Mouse (Mus musculus): ENCODE results near the gene Acrbp. TPM values are rescaled to one million over a fixed set of nuclear protein-coding genes. Genes with fewer than 3 reads are reported as not detected.
"Not testable (repeated sequence)": the region's sequence is repeated elsewhere in the genome, so short reads cannot be mapped to it uniquely, and the experiment has no call there.

Acrbp gene
- 16.3 and 16.7 TPM in 2 replicates for polyA plus RNA-seq (2014; fragmentation: Nextera tagmentation; extraction: Ambion mirVana)

DNA sequence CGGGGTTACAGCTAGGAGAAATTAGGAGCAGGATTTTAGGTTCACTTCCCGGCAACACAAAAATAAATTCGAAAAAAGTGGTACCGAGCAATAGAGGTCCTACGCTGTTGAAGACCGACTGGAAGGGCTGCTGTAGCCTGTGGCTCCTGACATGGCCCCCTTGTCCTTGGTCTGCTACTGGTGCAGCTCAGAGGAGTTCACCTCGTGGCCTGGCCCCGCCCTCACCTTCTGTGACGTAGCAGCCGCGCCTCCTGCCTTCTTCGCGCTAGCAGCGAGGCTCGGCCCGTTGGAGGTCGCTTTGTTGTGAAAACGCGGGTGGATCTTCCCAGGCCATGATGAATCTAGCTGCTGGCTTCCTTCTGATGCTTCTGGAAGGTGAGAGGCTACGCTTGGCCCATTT lies at the start of gene Acrbp:
Gene Acrbp (plus strand): TSS at position 12 of the 400 bp plus-strand sequence.
- no peak for DNase-seq
- no peak within 1 kb of the TSS for H3K9ac ChIP-seq (replicated peaks; ENCODE audit: low read length)

GRCm38 (mm10) chr6:125003706-125004105 lies 45.8 kb upstream of the Acrbp start:
- peaks cover 27% of the 10 kb centered on the region for H3K27me3 ChIP-seq (ENCODE audit: control insufficient read depth, insufficient read depth, low read length)
- no peak overlapping the region for H3K27ac ChIP-seq (replicated peaks; ENCODE audit: low read depth, low read length)
- DNase-seq = no peak
- no peak for ATAC-seq (ENCODE audit: low FRiP score, low TSS enrichment)
- peaks cover 7% of the 10 kb centered on the region; the same call in 1 of the 2 replicates for H3K4me1 ChIP-seq (ENCODE audit: control insufficient read depth, insufficient read depth, low read length)
- no peak overlapping the region for H3K4me2 ChIP-seq (ENCODE audit: low read length)
- no peak overlapping the region for H3K4me3 ChIP-seq (replicated peaks; ENCODE audit: low read depth, low read length)
- H3K9me3 ChIP-seq (ENCODE audit: control insufficient read depth, low read length) = no peaks in the 10 kb centered on the region
- peaks cover 17% of the 10 kb centered on the region for H3K36me3 ChIP-seq (ENCODE audit: control insufficient read depth, insufficient read depth, low read length)
- no peak overlapping the region for H3K9ac ChIP-seq (replicated peaks; ENCODE audit: low read length)
- WGBS = 45% methylated on average over 3 of the region's 3 CpGs

More for the DNA sequence above, at the start of gene Acrbp:
- H3K4me1 ChIP-seq (ENCODE audit: control insufficient read depth, insufficient read depth, low read length) = no peaks in the 10 kb centered on the region
- ATAC-seq (ENCODE audit: low FRiP score, low TSS enrichment) = no peak
- H3K9me3 ChIP-seq (ENCODE audit: control insufficient read depth, low read length) = no peaks in the 10 kb centered on the region
- WGBS = 38% methylated on average over 20 of the region's 20 CpGs
- H3K36me3 ChIP-seq (ENCODE audit: control insufficient read depth, insufficient read depth, low read length) = peaks cover 94% of the 10 kb centered on the region
- H3K27me3 ChIP-seq (ENCODE audit: control insufficient read depth, insufficient read depth, low read length) = no peaks in the 10 kb centered on the region
- no peak within 1 kb of the TSS for H3K27ac ChIP-seq (replicated peaks; ENCODE audit: low read depth, low read length)
- no peak within 1 kb of the TSS for H3K4me2 ChIP-seq (ENCODE audit: low read length)
- no peak within 1 kb of the TSS for H3K4me3 ChIP-seq (replicated peaks; ENCODE audit: low read depth, low read length)

- Histone ChIP-seq H3K27ac (replicated peaks; ENCODE audit: low read depth, low read length) (no peak overlapping the region), H3K9me3 (ENCODE audit: control insufficient read depth, low read length) (no peaks in the 10 kb centered on the region)
These were observed 44.4 kb upstream of the Acrbp start for GRCm38 (mm10) chr6:125005086-125005485.

DNA sequence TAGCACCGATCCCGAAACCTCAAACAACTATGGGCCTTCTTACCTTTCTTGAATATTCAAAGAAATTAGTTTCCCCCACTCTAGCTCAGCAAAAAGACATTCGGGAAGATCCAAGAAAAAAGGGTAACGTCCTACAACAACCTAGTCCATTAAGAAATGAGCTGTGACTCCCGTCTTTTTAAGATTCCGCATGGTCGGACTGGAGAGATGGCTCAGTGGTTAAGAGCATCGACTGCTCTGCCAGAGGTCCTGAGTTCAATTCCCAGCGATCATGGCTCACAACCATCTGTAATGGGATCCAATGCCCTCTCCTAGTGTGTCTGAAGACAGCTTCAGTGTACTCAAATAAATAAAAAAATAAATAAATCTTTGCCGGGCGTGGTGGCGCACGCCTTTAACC lies 41.4 kb upstream of the Acrbp start:
- peaks cover 20% of the 10 kb centered on the region for H3K36me3 ChIP-seq (ENCODE audit: control insufficient read depth, insufficient read depth, low read length)
- H3K9ac ChIP-seq (replicated peaks; ENCODE audit: low read length) = peak overlapping the region; percentile 72
- H3K9me3 ChIP-seq (ENCODE audit: control insufficient read depth, low read length) = no peaks in the 10 kb centered on the region
- H3K4me1 ChIP-seq (ENCODE audit: control insufficient read depth, insufficient read depth, low read length) = peaks cover 27% of the 10 kb centered on the region
- ATAC-seq (ENCODE audit: low FRiP score, low TSS enrichment) (no peak), DNase-seq (peak; percentile 13)
- peak overlapping the region; percentile 88 for H3K27ac ChIP-seq (replicated peaks; ENCODE audit: low read depth, low read length)
- peak overlapping the region; percentile 75 for H3K4me3 ChIP-seq (replicated peaks; ENCODE audit: low read depth, low read length)
- 42% methylated on average over 13 of the region's 13 CpGs for WGBS
- peak overlapping the region; percentile 70 for H3K4me2 ChIP-seq (ENCODE audit: low read length)
- no peaks in the 10 kb centered on the region for H3K27me3 ChIP-seq (ENCODE audit: control insufficient read depth, insufficient read depth, low read length)

More at GRCm38 (mm10) chr6:125005086-125005485, 44.4 kb upstream of the Acrbp start:
- H3K4me3 ChIP-seq (replicated peaks; ENCODE audit: low read depth, low read length) = no peak overlapping the region
- no peak overlapping the region for H3K9ac ChIP-seq (replicated peaks; ENCODE audit: low read length)
- no peak for DNase-seq
- H3K4me2 ChIP-seq (ENCODE audit: low read length) = no peak overlapping the region
- ATAC-seq (ENCODE audit: low FRiP score, low TSS enrichment) = no peak
- WGBS = 35% methylated on average over 3 of the region's 3 CpGs
- peaks cover 14% of the 10 kb centered on the region for H3K27me3 ChIP-seq (ENCODE audit: control insufficient read depth, insufficient read depth, low read length)
- peaks cover 9% of the 10 kb centered on the region for H3K4me1 ChIP-seq (ENCODE audit: control insufficient read depth, insufficient read depth, low read length)
- peaks cover 8% of the 10 kb centered on the region for H3K36me3 ChIP-seq (ENCODE audit: control insufficient read depth, insufficient read depth, low read length)

DNA sequence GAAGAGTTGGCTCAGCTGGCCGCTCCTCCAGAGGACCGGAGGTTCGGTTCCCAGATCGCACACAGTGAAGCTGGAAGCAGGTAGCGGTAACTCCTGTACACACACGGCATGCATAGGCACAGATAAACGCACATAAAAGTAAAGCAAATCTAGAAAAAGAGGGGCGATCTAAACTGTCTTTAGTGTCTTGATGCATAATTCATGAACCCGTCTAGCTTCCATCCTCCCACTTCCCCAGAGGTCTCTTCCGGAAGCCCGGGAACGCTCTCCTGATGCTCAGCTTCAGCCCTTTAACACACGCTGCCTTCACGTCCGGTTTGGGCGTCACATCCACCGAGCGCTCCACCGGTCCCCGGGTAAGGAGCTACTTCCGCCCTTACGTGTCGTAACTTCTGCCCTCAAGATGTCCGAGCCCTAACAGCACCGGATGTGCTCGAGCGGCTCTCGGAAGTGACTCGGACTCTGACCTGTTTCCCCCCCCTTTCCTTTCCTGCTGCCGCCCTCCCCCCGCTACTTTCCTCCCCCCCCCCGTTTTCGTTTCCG lies 40.8 kb upstream of the Acrbp start:
- peaks cover 27% of the 10 kb centered on the region for H3K4me1 ChIP-seq (ENCODE audit: control insufficient read depth, insufficient read depth, low read length)
- under 1% methylated on average over 32 of the region's 34 CpGs for WGBS

DNA sequence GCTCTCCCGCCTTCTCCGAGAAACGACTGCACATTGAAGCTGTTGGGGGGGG lies 40.5 kb upstream of the Acrbp start, which contains the start of gene Zfp384:
Gene Zfp384 (plus strand): TSS at position 17 of the 52 bp plus-strand sequence.
- ATAC-seq (ENCODE audit: low FRiP score, low TSS enrichment) = no peak

More for the DNA sequence above, 40.8 kb upstream of the Acrbp start:
- H3K27ac ChIP-seq (replicated peaks; ENCODE audit: low read depth, low read length) = peak overlapping the region; percentile 98
- no peaks in the 10 kb centered on the region for H3K9me3 ChIP-seq (ENCODE audit: control insufficient read depth, low read length)
- DNase-seq (peak; percentile 99), ATAC-seq (ENCODE audit: low FRiP score, low TSS enrichment) (peak; percentile 96)
- no peaks in the 10 kb centered on the region for H3K27me3 ChIP-seq (ENCODE audit: control insufficient read depth, insufficient read depth, low read length)
- H3K36me3 ChIP-seq (ENCODE audit: control insufficient read depth, insufficient read depth, low read length) = peaks cover 22% of the 10 kb centered on the region
- H3K4me3 ChIP-seq (replicated peaks; ENCODE audit: low read depth, low read length) = peak overlapping the region; percentile 75
- H3K9ac ChIP-seq (replicated peaks; ENCODE audit: low read length) = peak overlapping the region; percentile 85
- H3K4me2 ChIP-seq (ENCODE audit: low read length) = peak overlapping the region; percentile 87

GRCm38 (mm10) chr6:125009181-125010073 lies 40.1 kb upstream of the Acrbp start:
- ATAC-seq (ENCODE audit: low FRiP score, low TSS enrichment) (peak; percentile 88), DNase-seq (peak; percentile 92)
- H3K36me3 ChIP-seq (ENCODE audit: control insufficient read depth, insufficient read depth, low read length) = peaks cover 29% of the 10 kb centered on the region
- H3K9ac ChIP-seq (replicated peaks; ENCODE audit: low read length) = peak overlapping the region; percentile 85
- peak overlapping the region; percentile 75 for H3K4me3 ChIP-seq (replicated peaks; ENCODE audit: low read depth, low read length)
- peak overlapping the region; percentile 87 for H3K4me2 ChIP-seq (ENCODE audit: low read length)
- H3K27me3 ChIP-seq (ENCODE audit: control insufficient read depth, insufficient read depth, low read length) = no peaks in the 10 kb centered on the region
- H3K27ac ChIP-seq (replicated peaks; ENCODE audit: low read depth, low read length) = peak overlapping the region; percentile 98
- H3K4me1 ChIP-seq (ENCODE audit: control insufficient read depth, insufficient read depth, low read length) = peaks cover 27% of the 10 kb centered on the region
- no peaks in the 10 kb centered on the region for H3K9me3 ChIP-seq (ENCODE audit: control insufficient read depth, low read length)
- WGBS = 1% methylated on average over 70 of the region's 78 CpGs

More for the DNA sequence above, 40.5 kb upstream of the Acrbp start, which contains the start of gene Zfp384:
- no peaks in the 10 kb centered on the region for H3K27me3 ChIP-seq (ENCODE audit: control insufficient read depth, insufficient read depth, low read length)
- peak within 1 kb of the TSS; percentile 85 for H3K9ac ChIP-seq (replicated peaks; ENCODE audit: low read length)
- peak within 1 kb of the TSS; percentile 75 for H3K4me3 ChIP-seq (replicated peaks; ENCODE audit: low read depth, low read length)
- H3K4me1 ChIP-seq (ENCODE audit: control insufficient read depth, insufficient read depth, low read length) = peaks cover 27% of the 10 kb centered on the region
- H3K4me2 ChIP-seq (ENCODE audit: low read length) = peak within 1 kb of the TSS; percentile 87
- WGBS = 0% methylated on average over 3 of the region's 3 CpGs
- DNase-seq = no peak
- H3K27ac ChIP-seq (replicated peaks; ENCODE audit: low read depth, low read length) = peak within 1 kb of the TSS; percentile 98
- no peaks in the 10 kb centered on the region for H3K9me3 ChIP-seq (ENCODE audit: control insufficient read depth, low read length)
- peaks cover 25% of the 10 kb centered on the region for H3K36me3 ChIP-seq (ENCODE audit: control insufficient read depth, insufficient read depth, low read length)

GRCm38 (mm10) chr6:125017682-125018081 lies 31.8 kb upstream of the Acrbp start:
- Histone ChIP-seq H3K4me1 (ENCODE audit: control insufficient read depth, insufficient read depth, low read length) (no peaks in the 10 kb centered on the region), H3K27me3 (ENCODE audit: control insufficient read depth, insufficient read depth, low read length) (no peaks in the 10 kb centered on the region), H3K4me3 (replicated peaks; ENCODE audit: low read depth, low read length) (no peak overlapping the region), H3K27ac (replicated peaks; ENCODE audit: low read depth, low read length) (no peak overlapping the region), H3K9ac (replicated peaks; ENCODE audit: low read length) (no peak overlapping the region), H3K36me3 (ENCODE audit: control insufficient read depth, insufficient read depth, low read length) (peaks cover 68% of the 10 kb centered on the region), H3K9me3 (ENCODE audit: control insufficient read depth, low read length) (no peaks in the 10 kb centered on the region), H3K4me2 (ENCODE audit: low read length) (no peak overlapping the region)
- 92% methylated on average over 3 of the region's 3 CpGs for WGBS
- DNase-seq (no peak), ATAC-seq (ENCODE audit: low FRiP score, low TSS enrichment) (no peak)

DNA sequence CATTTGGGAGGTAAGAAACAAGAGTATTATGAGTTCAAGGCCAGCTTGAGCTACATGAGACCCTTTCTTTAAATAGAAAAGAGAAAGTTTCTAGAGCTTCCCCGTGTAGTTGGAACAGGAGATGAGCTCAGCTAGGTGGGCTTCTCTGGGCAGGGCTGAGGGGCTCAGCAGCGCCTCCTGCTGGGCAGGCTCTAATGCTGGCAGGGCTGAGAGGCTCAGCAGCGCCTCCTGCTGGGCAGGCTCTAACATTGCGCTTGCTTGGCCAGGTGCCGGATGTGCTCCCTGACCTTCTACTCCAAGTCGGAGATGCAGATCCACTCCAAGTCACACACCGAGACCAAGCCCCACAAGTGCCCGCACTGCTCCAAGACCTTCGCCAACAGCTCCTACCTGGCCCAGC lies 19.0 kb upstream of the Acrbp start:
- H3K4me2 ChIP-seq (ENCODE audit: low read length); H3K9ac ChIP-seq (replicated peaks; ENCODE audit: low read length); H3K27me3 ChIP-seq (ENCODE audit: control insufficient read depth, insufficient read depth, low read length); H3K9me3 ChIP-seq (ENCODE audit: control insufficient read depth, low read length); H3K4me3 ChIP-seq (replicated peaks; ENCODE audit: low read depth, low read length); ATAC-seq (ENCODE audit: low FRiP score, low TSS enrichment); H3K4me1 ChIP-seq (ENCODE audit: control insufficient read depth, insufficient read depth, low read length); H3K27ac ChIP-seq (replicated peaks; ENCODE audit: low read depth, low read length): not testable (repeated sequence)
- H3K36me3 ChIP-seq (ENCODE audit: control insufficient read depth, insufficient read depth, low read length) = peaks cover 75% of the 10 kb centered on the region
- peak; percentile 58 for DNase-seq
- 20% methylated on average over 6 of the region's 9 CpGs for WGBS
